Mouse (Mus musculus) right cerebral cortex, postnatal 10 days (tissue): ENCODE measurements at regions not wholly inside any gene's neighbourhood (a gene's known extent, or its start where the extent isn't known, plus 50 kb on each side); places are given as distances from the start of the nearest gene placed in this dataset.

Experiments used
- DNase-seq, 2 experiments: peaks; one replicate each; pipeline ENCODE4 v3.0.0; 2021; ENCODE audit warnings: low spot score in 2 of 2

- DNase-seq = no peak
These were observed 169.4 kb upstream of the Kcnab2 start for GRCm38 (mm10) chr4:152647084-152647483.

- DNase-seq = peak; percentile 72 to 73
These were observed 159.4 kb upstream of the Kcnab2 start for GRCm38 (mm10) chr4:152637088-152637487.

GRCm38 (mm10) chr4:152633896-152634295 lies 156.2 kb upstream of the Kcnab2 start:
- no peak for DNase-seq

GRCm38 (mm10) chr4:152628111-152628510 lies 150.4 kb upstream of the Kcnab2 start:
- peak in 1 of 2 experiments; percentile 74 for DNase-seq

- DNase-seq = peak; percentile 87 to 94
These were observed 147.6 kb upstream of the Kcnab2 start for GRCm38 (mm10) chr4:152625032-152626003.

GRCm38 (mm10) chr4:152622022-152622777 lies 144.5 kb upstream of the Kcnab2 start:
- DNase-seq = peak; percentile 65 to 67

GRCm38 (mm10) chr4:152617636-152618035 lies 140.0 kb upstream of the Kcnab2 start:
- no peak for DNase-seq

GRCm38 (mm10) chr4:152615155-152615554 lies 137.5 kb upstream of the Kcnab2 start:
- no peak for DNase-seq

- peak; percentile 82 to 89 for DNase-seq
These were observed 136.9 kb upstream of the Kcnab2 start for GRCm38 (mm10) chr4:152614356-152615100.
